Mouse (Mus musculus) megakaryocyte, embryonic 14.5 days (primary cell): ENCODE measurements at regions not wholly inside any gene's neighbourhood (a gene's known extent, or its start where the extent isn't known, plus 50 kb on each side); places are given as distances from the start of the nearest gene placed in this dataset.

Experiments
- H3K27me3 ChIP-seq: replicated peaks from 2 replicates; pipeline ENCODE3; 2012; ENCODE audit warnings: inconsistent platforms
- H3K36me3 ChIP-seq: replicated peaks from 2 replicates; pipeline ENCODE3; 2012; ENCODE audit warnings: low read length, inconsistent platforms, mixed read lengths
- H3K4me1 ChIP-seq: 2 replicates; pipeline ENCODE4 v1.6.1; 2012; ENCODE audit warnings: inconsistent platforms
- H3K4me3 ChIP-seq: replicated peaks from 2 replicates; pipeline ENCODE3; 2012; ENCODE audit warnings: moderate library complexity, mild to moderate bottlenecking, inconsistent platforms
- H3K9me3 ChIP-seq: 2 replicates; pipeline ENCODE4 v1.6.1; 2012; ENCODE audit warnings: inconsistent platforms
- FLI1 ChIP-seq: IDR thresholded peaks from 2 replicates; pipeline ENCODE4 v1.6.1; 2012; ENCODE audit warnings: low read length, inconsistent platforms, mixed read lengths
- GATA1 ChIP-seq: IDR thresholded peaks from 3 replicates; pipeline ENCODE4 v1.6.1; 2012; ENCODE audit warnings: mixed read lengths, low read length, inconsistent platforms, borderline replicate concordance

DNA sequence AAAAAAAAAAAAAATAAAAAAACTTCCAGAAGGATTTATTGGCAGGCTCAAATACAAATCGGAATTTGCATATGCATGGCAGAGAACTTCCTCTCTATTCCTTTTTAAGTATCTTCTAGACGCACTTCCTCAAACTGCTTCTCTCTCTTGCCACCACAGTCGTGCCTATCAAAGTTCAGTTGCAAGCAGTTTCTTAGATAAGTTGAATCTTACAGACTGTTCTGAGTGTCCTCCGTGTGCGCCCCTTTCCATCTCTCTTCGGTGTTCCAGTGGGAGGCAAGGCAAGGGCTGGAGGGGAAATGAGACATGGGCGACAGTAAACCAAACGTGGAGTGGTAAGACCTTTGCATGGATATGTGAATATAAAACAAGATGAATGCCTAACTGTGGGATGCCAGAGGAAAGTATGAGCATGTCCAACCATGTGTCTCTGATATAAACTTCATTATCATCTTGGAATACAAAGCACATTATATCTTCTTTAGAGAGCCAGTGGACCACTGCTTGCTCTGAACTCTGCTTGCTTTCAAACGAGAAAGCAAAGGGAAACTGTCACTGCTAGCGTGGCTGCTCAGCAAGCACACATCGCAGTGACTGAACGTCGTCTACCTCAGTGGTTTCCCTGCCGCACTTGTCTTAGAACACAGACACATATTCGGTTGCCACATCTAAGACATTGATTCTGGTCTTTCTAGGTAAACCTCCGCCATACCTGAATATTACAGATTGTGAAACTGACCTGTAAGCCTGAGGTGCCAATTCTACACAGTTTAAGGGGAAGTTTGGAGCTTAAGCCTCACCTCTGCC lies 81.5 kb upstream of the Hmcn1 start:
- no peaks in the 10 kb centered on the region for H3K9me3 ChIP-seq
- H3K36me3 ChIP-seq, result no peaks in the 10 kb centered on the region
- H3K27me3 ChIP-seq, result no peaks in the 10 kb centered on the region
- H3K4me1 ChIP-seq, result peaks cover 13% of the 10 kb centered on the region
- no peak for TF ChIP-seq FLI1
- no peak for TF ChIP-seq GATA1
- no peak overlapping the region for H3K4me3 ChIP-seq

DNA sequence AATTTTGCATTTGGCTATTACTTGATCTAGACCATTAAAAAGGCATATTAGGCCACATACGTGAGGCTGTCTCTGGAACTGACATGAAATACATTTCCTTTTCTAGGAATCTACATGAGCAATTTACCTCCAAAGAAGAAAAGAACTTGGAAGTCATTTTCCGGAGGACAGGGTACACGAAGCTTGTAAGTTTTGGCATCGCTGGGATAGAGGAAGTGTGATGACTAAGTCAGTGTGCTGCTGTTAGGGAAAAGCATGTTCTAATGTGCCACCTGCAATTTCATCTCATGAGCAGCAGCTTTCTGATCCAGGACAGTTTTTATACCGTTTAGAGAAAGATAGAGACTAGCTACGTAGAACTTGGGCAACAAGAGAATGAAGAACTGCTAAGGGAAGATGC lies 82.3 kb upstream of the Hmcn1 start:
- H3K4me3 ChIP-seq, result no peak overlapping the region
- TF ChIP-seq FLI1 (no peak), GATA1 (no peak)
- no peaks in the 10 kb centered on the region for H3K9me3 ChIP-seq
- peaks cover 15% of the 10 kb centered on the region for H3K4me1 ChIP-seq
- no peaks in the 10 kb centered on the region for H3K36me3 ChIP-seq
- H3K27me3 ChIP-seq, result no peaks in the 10 kb centered on the region

DNA sequence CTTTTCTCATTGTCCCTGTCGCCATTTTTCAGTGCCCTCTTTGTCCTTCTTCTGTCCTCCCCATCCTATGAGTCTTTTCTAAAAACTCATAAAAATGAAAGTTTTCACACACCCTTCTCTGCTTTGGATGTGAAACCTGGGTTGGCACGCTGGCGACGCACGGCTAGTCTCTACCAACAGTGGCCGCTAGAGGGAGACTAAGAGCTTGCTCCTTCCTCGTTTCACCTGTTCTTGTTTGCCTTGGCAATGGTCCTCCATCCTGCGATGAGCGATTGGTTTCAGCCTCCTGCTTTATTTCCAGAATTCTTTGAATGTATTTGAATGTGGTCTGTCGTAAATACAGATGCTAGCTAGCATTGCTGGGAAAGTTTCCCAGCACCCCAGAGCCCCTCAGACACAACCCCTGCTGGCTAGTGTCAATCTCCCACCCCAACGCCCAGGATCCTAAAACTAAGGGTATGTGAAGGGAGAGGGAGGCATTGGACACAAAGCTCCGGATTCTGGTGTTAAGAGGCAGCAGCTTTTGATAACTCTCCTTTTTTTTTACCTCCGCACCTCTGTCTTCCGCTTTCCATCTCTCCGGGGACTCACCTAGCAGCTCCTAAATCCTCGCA lies 85.8 kb upstream of the Hmcn1 start:
- peaks cover 2% of the 10 kb centered on the region for H3K27me3 ChIP-seq
- H3K36me3 ChIP-seq, result no peaks in the 10 kb centered on the region
- no peak for TF ChIP-seq FLI1
- TF ChIP-seq GATA1, result no peak
- no peaks in the 10 kb centered on the region for H3K9me3 ChIP-seq
- H3K4me3 ChIP-seq, result peak overlapping the region; percentile 81
- H3K4me1 ChIP-seq, result peaks cover 17% of the 10 kb centered on the region

DNA sequence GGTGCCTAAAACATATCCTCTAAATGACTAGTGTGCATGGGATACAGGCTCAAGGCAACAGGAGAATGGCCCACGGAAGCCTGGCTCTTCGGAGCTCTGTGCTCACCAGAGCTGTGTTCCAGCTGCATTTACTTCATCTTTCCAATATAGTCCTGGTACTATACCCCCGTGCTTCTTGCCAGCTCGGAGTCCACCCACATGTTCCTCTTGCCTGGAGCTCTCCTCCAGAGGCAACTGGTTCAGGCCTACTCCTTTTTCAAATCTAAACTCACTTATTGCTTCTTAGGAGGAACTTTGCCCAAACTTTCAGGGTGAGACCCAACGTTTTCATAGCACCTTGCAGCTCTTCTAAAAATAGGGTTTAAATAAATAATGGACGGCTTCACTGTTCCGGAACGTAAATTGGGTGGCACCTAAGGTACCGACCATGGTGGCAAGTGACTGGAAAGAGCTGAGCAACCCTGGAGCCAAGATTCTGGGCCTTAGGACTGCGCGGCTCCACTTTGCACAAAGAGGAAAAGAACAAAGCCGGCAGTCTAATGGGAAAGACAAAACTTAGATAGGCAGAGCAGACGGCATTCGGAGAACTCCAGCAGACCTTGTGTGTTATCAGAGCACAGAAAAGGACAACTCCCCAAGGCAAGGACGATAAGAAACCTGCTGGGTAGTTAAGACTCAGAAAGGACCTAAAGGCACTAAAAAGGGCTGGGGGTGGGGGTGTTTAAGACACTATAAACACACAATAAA lies 86.6 kb upstream of the Hmcn1 start:
- H3K4me3 ChIP-seq, result no peak overlapping the region

DNA sequence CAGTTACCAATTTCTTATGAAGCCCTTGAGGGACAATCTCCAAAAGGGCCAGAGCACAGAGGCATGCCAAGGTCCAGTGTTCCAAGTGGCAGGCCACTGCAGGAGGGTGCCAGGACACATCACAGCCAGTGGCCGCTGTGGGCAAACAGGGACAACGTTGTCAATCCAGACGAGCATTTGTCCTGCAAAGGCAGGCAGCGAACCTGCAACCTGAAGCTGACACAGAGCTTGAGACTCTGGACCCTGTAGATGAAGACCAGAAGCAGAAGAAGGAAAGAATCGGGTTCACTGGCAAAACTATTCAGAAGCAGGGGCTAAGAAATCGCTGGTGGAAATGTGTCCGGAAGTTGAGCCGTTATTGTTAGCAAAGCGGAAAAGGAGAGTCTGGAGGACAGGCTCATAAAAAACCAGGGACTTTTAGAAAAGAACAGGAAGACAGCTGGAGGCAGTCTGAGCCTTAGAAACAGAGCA lies 87.3 kb upstream of the Hmcn1 start:
- peaks cover 2% of the 10 kb centered on the region for H3K27me3 ChIP-seq
- TF ChIP-seq GATA1, result no peak
- no peak for TF ChIP-seq FLI1
- peaks cover 9% of the 10 kb centered on the region; the same call in 1 of the 2 replicates for H3K4me1 ChIP-seq
- H3K36me3 ChIP-seq, result no peaks in the 10 kb centered on the region
- H3K9me3 ChIP-seq, result no peaks in the 10 kb centered on the region
- no peak overlapping the region for H3K4me3 ChIP-seq

More for the DNA sequence above, 86.6 kb upstream of the Hmcn1 start:
- H3K27me3 ChIP-seq, result peaks cover 2% of the 10 kb centered on the region
- no peaks in the 10 kb centered on the region for H3K9me3 ChIP-seq
- H3K36me3 ChIP-seq, result no peaks in the 10 kb centered on the region
- H3K4me1 ChIP-seq, result peaks cover 13% of the 10 kb centered on the region
- TF ChIP-seq GATA1 (no peak), FLI1 (no peak)

DNA sequence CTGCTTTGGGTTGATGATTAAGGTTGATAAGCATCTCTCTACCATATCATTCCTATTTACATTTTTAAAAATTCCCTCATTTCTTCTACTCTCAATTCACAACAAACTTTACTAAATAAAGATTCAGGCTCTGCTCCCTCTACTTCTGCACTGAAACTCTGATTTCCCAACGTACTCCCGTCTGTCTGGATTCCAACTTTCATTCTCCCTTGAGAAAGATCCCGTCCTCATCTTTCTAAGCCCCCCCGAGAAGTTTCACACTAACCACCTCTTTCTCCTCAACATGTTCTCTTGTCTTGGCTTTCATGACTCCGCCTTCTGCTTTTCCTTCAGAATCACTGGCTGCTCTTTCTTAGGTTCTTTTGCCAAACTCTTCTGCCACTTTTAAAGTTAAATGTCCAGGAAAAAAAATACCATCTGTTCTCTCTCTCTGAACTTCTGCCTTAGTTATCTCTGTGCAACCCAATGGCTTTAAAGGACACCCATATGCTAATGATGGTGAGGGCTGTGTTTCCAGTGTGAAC lies 89.3 kb upstream of the Hmcn1 start:
- Histone ChIP-seq H3K9me3 (no peaks in the 10 kb centered on the region), H3K4me1 (peaks cover 9% of the 10 kb centered on the region; the same call in 1 of the 2 replicates), H3K4me3 (no peak overlapping the region), H3K27me3 (peaks cover 5% of the 10 kb centered on the region), H3K36me3 (no peaks in the 10 kb centered on the region)
- no peak for TF ChIP-seq GATA1
- TF ChIP-seq FLI1, result no peak

DNA sequence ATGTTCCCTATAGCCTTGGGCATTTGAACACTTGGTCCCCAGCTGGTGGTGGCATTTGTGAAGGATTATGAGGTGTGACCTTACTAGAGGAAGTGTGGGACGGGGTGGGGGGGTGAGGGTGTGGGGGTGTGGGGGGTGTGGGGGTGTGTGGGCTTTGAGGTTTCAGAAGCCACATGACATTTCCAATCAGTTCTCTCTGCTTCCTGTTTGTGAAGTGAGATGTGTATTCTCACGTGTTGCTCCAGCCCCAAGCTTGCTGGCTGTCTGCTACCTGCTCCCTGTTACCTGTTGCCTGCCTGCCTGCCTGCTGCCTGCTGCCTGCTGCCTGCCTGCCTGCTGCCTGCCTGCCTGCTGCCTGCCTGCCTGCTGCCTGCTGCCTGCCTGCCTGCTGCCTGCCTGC lies 90.6 kb upstream of the Hmcn1 start:
- no peak for TF ChIP-seq GATA1
- TF ChIP-seq FLI1, result no peak
- Histone ChIP-seq H3K9me3 (no peaks in the 10 kb centered on the region), H3K4me1 (peaks cover 7% of the 10 kb centered on the region; the same call in 1 of the 2 replicates), H3K4me3 (no peak overlapping the region), H3K36me3 (no peaks in the 10 kb centered on the region), H3K27me3 (peaks cover 5% of the 10 kb centered on the region)

DNA sequence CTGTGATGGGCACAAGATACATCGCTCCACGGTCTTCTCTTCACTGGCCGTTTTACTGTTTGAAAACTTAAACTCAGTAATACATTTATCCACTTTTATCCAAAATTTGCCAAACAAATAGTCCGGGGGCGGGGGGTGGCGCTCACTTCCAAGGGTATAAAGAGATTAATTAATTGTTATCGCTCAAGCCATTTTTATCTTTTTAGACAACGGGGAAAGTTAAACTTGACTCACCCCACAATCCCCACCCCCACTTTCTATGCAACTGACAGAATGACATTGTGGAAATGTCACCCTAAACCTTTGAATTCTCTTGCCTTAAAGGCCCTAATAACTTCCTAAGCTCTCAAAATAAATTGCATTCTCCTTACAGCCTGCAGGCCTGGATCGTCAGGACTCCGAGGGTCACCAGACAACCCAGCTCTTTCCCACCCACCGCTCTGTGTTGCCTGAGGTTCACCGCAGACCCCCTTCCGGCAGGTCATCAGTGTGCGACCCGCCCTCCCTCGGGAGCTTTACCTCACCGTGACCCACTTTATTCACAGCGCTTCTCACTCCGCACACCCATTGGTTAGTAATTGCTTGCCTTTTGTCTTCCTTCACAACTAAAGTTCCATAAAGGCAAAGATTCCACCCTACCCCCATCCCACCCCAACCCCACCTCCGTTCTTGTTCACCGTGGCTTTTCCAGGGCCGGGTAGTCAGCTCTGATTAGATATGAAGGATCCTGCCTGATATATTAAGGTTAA lies 93.0 kb upstream of the Hmcn1 start:
- no peaks in the 10 kb centered on the region for H3K4me1 ChIP-seq
- peaks cover 5% of the 10 kb centered on the region for H3K27me3 ChIP-seq
- H3K4me3 ChIP-seq, result no peak overlapping the region
- TF ChIP-seq GATA1, result no peak
- TF ChIP-seq FLI1, result no peak
- no peaks in the 10 kb centered on the region for H3K36me3 ChIP-seq
- no peaks in the 10 kb centered on the region for H3K9me3 ChIP-seq

DNA sequence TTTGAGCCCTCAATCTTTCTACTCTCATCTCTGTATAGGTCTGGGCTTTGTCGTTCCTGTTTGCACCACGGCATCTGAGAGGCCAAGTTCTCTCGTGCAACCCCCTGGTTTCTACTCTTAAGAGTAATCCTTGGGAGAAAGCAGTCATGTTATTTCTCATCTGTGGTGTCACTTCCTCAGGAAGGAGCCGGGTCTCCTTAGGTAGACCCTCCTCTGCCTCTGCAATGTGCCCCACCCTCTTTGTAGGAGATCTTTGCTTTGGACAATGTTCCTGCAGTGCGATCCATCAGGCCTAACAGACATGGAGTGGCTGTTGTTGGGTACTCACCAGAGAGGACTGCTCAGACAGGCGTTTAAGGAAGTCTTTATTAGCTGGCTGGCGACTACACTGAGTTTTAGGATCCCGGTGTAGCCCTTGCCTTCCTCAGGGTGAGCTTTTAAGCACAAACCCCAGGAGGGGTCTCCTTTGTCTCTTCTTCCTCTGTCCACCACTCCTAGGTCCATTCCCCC lies 94.0 kb upstream of the Hmcn1 start:
- peaks cover 7% of the 10 kb centered on the region for H3K27me3 ChIP-seq
- no peak for TF ChIP-seq FLI1
- TF ChIP-seq GATA1, result no peak
- no peaks in the 10 kb centered on the region for H3K9me3 ChIP-seq
- no peak overlapping the region for H3K4me3 ChIP-seq
- H3K36me3 ChIP-seq, result no peaks in the 10 kb centered on the region
- no peaks in the 10 kb centered on the region for H3K4me1 ChIP-seq
